Mouse (Mus musculus) stomach, embryonic 14.5 days (tissue): ENCODE measurements around the gene Lrp4. TPM values are rescaled to one million over a fixed set of nuclear protein-coding genes. Genes with fewer than 3 reads are reported as not detected.
A peak's percentile ranks its signal among the peaks of the same experiment; 100 is the strongest.

Source experiments
- ATAC-seq: fragments of 200-750 bp; cut with Nextera tagmentation; 2 replicates; pipeline ENCODE4 v1.8.0; 2017; ENCODE audit warnings: low read depth, moderate TSS enrichment; ENCODE audit not compliant: insufficient number of reproducible peaks, insufficient read depth, low FRiP score
- H3K27ac ChIP-seq: fragments of 300-500 bp; sonication (generic); 2 replicates; pipeline ENCODE4 v1.5.1; 2014; ENCODE audit warnings: mild to moderate bottlenecking, low read length, moderate library complexity, mixed read lengths
- H3K27me3 ChIP-seq: fragments of 300-500 bp; sonication (generic); 2 replicates; pipeline ENCODE4 v1.6.1; 2014; ENCODE audit warnings: low read length, control low read depth, mixed read lengths; ENCODE audit not compliant: control insufficient read depth, insufficient read depth
- H3K36me3 ChIP-seq: fragments of 300-500 bp; sonication (generic); 2 replicates; pipeline ENCODE4 v1.6.1; 2014; ENCODE audit warnings: mild to moderate bottlenecking, control low read depth, low read length, moderate library complexity, mixed read lengths; ENCODE audit not compliant: control insufficient read depth, insufficient read depth
- H3K4me1 ChIP-seq: fragments of 300-500 bp; sonication (generic); 2 replicates; pipeline ENCODE4 v1.6.1; 2014; ENCODE audit warnings: low read length, control low read depth, mixed read lengths; ENCODE audit not compliant: control insufficient read depth, insufficient read depth
- H3K4me2 ChIP-seq: fragments of 300-500 bp; sonication (generic); replicated peaks from 2 replicates; pipeline ENCODE4 v1.6.1; 2014; ENCODE audit warnings: low read depth, low read length, control low read depth
- H3K4me3 ChIP-seq: fragments of 300-500 bp; sonication (generic); 2 replicates; pipeline ENCODE4 v1.5.1; 2014; ENCODE audit warnings: low read depth, low read length, control low read depth
- H3K9ac ChIP-seq: fragments of 300-500 bp; sonication (generic); replicated peaks from 2 replicates; pipeline ENCODE4 v1.6.1; 2014; ENCODE audit warnings: low read depth, mild to moderate bottlenecking, control low read depth, low read length, moderate library complexity, mixed read lengths
- H3K9me3 ChIP-seq: fragments of 300-500 bp; sonication (generic); 2 replicates; pipeline ENCODE4 v1.6.1; 2016; ENCODE audit warnings: low read depth, low read length, control low read depth; ENCODE audit not compliant: control insufficient read depth
- WGBS: fragments of 180-500 bp; shearing (Covaris S2); extraction: QIAGEN DNeasy Blood & Tissue Kit; methylation state at CpG from one replicate; pipeline ENCODE4 v1.1.7; 2014; 5-methylcytosine and 5-hydroxymethylcytosine counted together
- polyA plus RNA-seq: library from polyadenylated mRNA; unstranded; fragments of >200 nt; fragmentation: Nextera tagmentation; extraction: Ambion mirVana; gene quantifications from 2 replicates; pipeline ENCODE4 v1.2.1, GENCODE M21; 2014

Lrp4 gene
- polyA plus RNA-seq, 1 experiment from 2014 or later: 5.9 TPM

GRCm38 (mm10) chr2:91442241-91442640 lies 15.1 kb upstream of the Lrp4 start:
- Histone ChIP-seq H3K27ac (no peak overlapping the region), H3K4me1 (peaks cover 7% of the 10 kb centered on the region; the same call in 1 of the 2 replicates), H3K9me3 (no peaks in the 10 kb centered on the region), H3K27me3 (no peaks in the 10 kb centered on the region), H3K9ac (no peak overlapping the region), H3K4me3 (no peak overlapping the region), H3K36me3 (no peaks in the 10 kb centered on the region), H3K4me2 (no peak overlapping the region)
- no peak for ATAC-seq
- 33% methylated on average over 1 of the region's 1 CpGs for WGBS

DNA sequence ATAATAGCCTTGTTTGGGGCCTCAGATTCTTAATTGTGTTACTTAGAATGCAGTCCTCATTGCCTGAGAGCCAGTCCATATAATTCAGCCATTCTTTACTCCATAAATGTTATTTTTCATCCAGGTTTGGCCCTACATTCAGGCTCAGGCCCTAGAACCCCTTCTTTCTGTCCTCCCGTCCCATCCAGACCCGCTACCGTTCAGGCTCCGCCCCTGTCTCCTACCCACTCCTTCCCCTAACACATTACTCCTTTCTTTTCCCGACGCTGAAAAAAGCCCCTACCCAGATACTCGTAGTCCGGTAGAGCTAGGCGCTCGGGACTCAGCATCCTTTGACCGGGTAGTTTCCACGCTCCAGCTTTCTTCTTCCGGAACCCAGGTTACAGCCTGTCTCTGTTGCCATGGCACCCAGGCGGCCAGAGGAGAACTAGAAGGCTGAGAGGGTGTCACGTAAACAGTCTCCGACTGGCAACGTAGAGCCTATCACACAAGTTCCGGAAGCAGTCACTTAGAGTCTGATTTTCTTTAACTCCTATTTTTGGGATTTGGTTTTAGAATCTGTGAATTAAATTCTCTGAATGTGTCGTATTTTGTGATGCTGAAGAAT lies 12.9 kb upstream of the Lrp4 start, which contains the start of gene 1110051M20Rik:
Gene 1110051M20Rik, minus strand, starts transcription at position 419 of the 607 bp plus-strand sequence.
- no peaks in the 10 kb centered on the region for H3K9me3 ChIP-seq
- no peak within 1 kb of the TSS for H3K27ac ChIP-seq
- H3K27me3 ChIP-seq: no peaks in the 10 kb centered on the region
- H3K36me3 ChIP-seq: no peaks in the 10 kb centered on the region
- peak; percentile 91 for ATAC-seq
- peak within 1 kb of the TSS; percentile 59 for H3K4me3 ChIP-seq
- peak within 1 kb of the TSS; percentile 50 for H3K4me2 ChIP-seq
- 1% methylated on average over 19 of the region's 19 CpGs for WGBS
- peaks cover 4% of the 10 kb centered on the region; the same call in 1 of the 2 replicates for H3K4me1 ChIP-seq
- H3K9ac ChIP-seq: 0 out of 2 replicates have a peak within 1 kb of the TSS, but pooled peaks have one; percentile 32

- no peak overlapping the region for H3K27ac ChIP-seq
- H3K4me2 ChIP-seq: no peak overlapping the region
- H3K36me3 ChIP-seq: no peaks in the 10 kb centered on the region
- no peaks in the 10 kb centered on the region for H3K4me1 ChIP-seq
- no peak overlapping the region for H3K4me3 ChIP-seq
- H3K9ac ChIP-seq: no peak overlapping the region
- H3K27me3 ChIP-seq: no peaks in the 10 kb centered on the region
- ATAC-seq: no peak
- no peaks in the 10 kb centered on the region for H3K9me3 ChIP-seq
- WGBS: 50% methylated on average over 1 of the region's 1 CpGs
Observed at GRCm38 (mm10) chr2:91449662-91450061, 7.6 kb upstream of the Lrp4 start.

DNA sequence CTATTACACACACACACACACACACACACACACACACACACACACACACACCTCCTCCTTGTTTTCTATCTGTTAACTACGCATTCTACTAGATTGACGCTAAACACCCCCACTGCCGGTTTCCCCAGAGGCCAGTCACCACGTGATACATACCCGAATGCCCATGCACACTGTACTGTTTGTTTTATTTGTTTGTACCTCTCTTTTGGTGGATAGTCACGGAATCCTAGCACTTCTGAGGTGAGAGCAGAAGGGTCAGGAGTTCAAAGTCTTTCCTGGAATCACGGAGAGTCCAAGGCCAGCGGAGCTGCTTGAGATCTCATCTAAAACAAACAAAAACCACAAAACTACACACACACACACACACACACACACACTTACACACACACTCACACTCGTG lies 7.0 kb upstream of the Lrp4 start:
- H3K36me3 ChIP-seq: no peaks in the 10 kb centered on the region
- H3K27me3 ChIP-seq: no peaks in the 10 kb centered on the region
- no peak overlapping the region for H3K4me3 ChIP-seq
- no peaks in the 10 kb centered on the region for H3K4me1 ChIP-seq
- H3K9me3 ChIP-seq: no peaks in the 10 kb centered on the region
- H3K9ac ChIP-seq: no peak overlapping the region
- WGBS: 53% methylated on average over 9 of the region's 9 CpGs
- H3K27ac ChIP-seq: no peak overlapping the region
- no peak for ATAC-seq
- H3K4me2 ChIP-seq: no peak overlapping the region

DNA sequence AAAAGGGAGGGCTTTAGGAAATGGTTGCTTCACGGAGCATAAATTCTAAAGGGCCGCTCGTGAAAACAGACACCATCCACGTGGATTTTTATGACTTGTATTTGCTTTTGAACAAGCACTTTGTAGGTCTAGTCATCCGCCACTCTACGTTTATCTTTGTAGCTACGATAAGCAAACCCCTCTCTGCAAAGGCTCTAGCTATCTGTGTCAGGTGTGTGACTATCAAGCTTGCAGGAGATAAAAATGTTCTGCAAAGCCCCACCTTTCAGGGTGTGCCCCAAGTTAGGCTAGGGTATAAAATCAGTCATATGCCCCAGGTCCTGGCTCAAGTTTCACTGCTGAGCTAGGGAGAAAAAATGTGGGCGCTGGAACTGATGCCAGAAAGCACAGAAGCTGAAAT lies 4.7 kb upstream of the Lrp4 start:
- 33% methylated on average over 8 of the region's 8 CpGs for WGBS

DNA sequence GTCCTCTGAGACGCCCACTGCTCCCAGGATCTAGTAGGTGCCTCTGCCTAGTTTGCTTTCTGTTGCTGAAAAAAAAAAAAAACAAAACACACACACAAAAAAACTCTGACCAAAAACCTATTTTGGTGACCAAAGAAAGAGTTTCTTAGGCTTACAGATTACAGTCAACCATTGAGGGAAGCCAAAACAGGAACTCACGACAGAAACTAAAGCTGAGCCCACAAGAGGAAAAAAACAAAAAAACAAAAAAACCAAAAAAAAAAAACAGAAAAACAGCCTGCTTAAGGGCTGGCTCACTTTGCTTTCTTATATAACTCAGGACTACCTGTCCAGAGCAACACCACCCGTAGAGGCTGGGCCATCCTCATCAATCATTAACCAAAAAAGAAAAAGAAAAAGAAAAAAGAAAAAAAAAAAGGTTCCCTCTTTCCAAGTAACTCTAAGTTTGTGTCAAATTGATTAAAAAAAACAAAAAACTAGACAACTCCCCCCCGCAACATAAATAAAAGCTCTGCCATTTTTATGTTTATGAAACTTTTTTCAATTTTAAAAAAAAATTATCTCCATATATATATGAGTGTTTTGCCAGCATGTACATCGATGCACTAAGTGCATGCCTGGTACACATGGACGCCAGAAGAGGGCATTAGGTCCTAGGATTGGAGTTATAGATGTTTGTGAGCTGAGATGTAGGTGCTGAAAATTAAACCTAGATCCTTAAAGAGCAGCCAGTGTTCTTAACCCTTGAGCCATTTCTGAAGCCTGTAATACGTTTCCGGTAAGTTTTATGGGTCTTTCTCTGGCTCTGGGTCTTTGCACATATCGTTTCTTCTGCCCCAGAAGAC lies 3.9 kb upstream of the Lrp4 start:
- Histone ChIP-seq H3K4me1 (0 out of 2 replicates have a peak, but pooled peaks cover 3% of the 10 kb centered on the region), H3K9ac (no peak overlapping the region), H3K36me3 (no peaks in the 10 kb centered on the region), H3K27me3 (no peaks in the 10 kb centered on the region), H3K4me2 (no peak overlapping the region), H3K9me3 (no peaks in the 10 kb centered on the region), H3K4me3 (no peak overlapping the region), H3K27ac (no peak overlapping the region)
- no peak for ATAC-seq
- 70% methylated on average over 9 of the region's 9 CpGs for WGBS

More for the DNA sequence above, 4.7 kb upstream of the Lrp4 start:
- H3K4me1 ChIP-seq: 0 out of 2 replicates have a peak, but pooled peaks cover 3% of the 10 kb centered on the region
- H3K4me3 ChIP-seq: no peak overlapping the region
- ATAC-seq: no peak
- H3K9me3 ChIP-seq: no peaks in the 10 kb centered on the region
- no peaks in the 10 kb centered on the region for H3K36me3 ChIP-seq
- no peak overlapping the region for H3K9ac ChIP-seq
- no peak overlapping the region for H3K27ac ChIP-seq
- no peaks in the 10 kb centered on the region for H3K27me3 ChIP-seq
- H3K4me2 ChIP-seq: no peak overlapping the region

DNA sequence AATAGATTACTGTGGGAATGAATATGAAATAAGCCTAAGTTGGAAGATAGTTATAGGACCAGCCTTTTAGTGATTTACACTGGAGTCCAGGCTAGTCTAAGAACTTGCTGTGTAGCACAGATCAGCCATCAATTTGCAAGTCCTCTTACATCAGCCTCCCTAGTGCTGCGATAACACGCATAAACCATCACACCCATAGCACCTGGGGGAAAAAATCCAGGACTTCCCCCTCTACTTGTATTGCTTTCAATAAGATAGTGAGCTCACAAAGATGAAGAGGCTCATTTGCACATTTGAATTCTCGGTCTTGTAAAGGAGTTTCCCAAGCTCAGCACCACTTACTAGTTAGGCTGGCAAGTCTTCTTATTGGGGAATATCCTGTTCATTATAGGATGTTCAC lies 2.9 kb upstream of the Lrp4 start:
- H3K4me3 ChIP-seq: no peak overlapping the region
- H3K27ac ChIP-seq: no peak overlapping the region
- ATAC-seq: no peak
- H3K9me3 ChIP-seq: no peaks in the 10 kb centered on the region
- 90% methylated on average over 3 of the region's 3 CpGs for WGBS
- H3K4me2 ChIP-seq: no peak overlapping the region
- H3K9ac ChIP-seq: no peak overlapping the region
- 0 out of 2 replicates have a peak, but pooled peaks cover 3% of the 10 kb centered on the region for H3K4me1 ChIP-seq
- H3K36me3 ChIP-seq: no peaks in the 10 kb centered on the region
- no peaks in the 10 kb centered on the region for H3K27me3 ChIP-seq

DNA sequence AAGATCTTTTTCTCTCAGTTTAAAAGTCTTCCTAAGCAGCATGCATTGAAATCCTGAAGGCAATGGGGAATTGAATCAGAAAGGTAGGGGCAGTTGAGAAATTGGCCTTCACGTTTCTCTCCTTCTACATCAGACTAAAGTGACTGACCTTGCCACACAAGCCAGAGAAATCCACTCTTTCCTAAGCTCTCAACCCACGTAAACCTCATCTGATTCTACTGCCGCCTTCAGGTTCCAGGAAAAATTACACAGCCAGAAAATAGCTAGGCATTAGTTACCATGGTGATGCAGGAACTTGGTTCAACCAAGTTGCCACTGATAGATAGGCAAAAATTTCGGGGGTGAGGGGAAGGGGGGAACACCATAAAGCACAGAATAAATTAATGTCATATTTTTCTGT lies 1.5 kb upstream of the Lrp4 start:
- no peak for ATAC-seq
- Histone ChIP-seq H3K27me3 (no peaks in the 10 kb centered on the region), H3K4me3 (no peak overlapping the region), H3K9me3 (no peaks in the 10 kb centered on the region), H3K36me3 (no peaks in the 10 kb centered on the region), H3K9ac (no peak overlapping the region), H3K4me2 (no peak overlapping the region), H3K4me1 (0 out of 2 replicates have a peak, but pooled peaks cover 3% of the 10 kb centered on the region), H3K27ac (no peak overlapping the region)
- WGBS: 7% methylated on average over 4 of the region's 4 CpGs
